Mouse (Mus musculus) megakaryocyte, adult 5-6 weeks (primary cell): Measurements from ENCODE around the gene Shld2. TPM values are rescaled to one million over a fixed set of nuclear protein-coding genes. Genes with fewer than 3 reads are reported as not detected.
A peak's percentile ranks its signal among the peaks of the same experiment; 100 is the strongest.

ENCODE experiments used
- ATAC-seq: 2 replicates; pipeline ENCODE4 v1.8.0; 2016; ENCODE audit warnings: mild to moderate bottlenecking, inconsistent platforms; ENCODE audit not compliant: poor library complexity, severe bottlenecking
- total RNA-seq, 2 experiments: library from RNA; stranded (forward) in 1 of 2; stranded (reverse) in 1 of 2; fragments of 153-499, 151-499 nt in 1 of 2; fragments of 221-1000, 200-1000 nt in 1 of 2; gene quantifications; 2 replicates each; pipeline versions ENCODE4 v1.2.3 to v1.2.4; 2015 to 2017

Gene Shld2
- total RNA-seq (2015) = 11.5 and 13.4 TPM in 2 replicates
- total RNA-seq (2017) = 12.9 and 14.6 TPM in 2 replicates

DNA sequence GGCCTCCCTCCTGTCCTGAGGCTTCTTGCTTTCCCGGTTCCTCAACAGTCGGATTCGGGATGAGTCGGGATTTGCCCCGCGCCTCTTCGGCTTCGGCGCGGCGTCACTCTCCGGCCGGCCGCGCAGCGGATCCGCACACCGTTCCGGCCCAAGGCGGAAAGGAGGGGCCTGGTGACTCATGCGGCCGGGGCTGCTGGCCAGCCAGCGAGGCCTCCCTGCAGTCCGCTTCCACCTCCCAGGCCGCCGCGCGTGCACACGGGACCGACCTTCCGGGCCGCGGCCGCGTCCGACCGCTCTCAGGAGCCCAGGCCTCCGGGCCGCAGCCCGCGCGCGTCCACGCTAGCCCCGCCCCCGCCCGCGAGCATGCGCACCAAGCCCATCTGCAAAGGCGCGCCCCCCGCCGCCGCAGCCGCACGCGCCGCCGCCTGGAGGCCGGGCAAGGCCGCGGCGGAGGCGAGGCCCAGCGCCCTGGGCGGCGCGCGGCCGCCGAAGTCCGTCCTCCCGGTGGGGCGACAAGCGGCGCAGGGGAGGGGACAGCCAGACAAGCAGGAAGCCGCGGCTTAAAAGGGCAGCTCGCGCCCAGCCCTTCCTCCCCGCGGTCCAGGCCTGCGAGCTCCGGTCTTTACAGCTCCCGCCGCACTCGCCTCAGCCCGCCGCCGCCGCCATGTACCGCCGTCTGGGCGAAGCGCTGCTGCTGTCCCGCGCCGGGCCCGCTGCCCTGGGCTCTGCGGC, at the start of gene Shld2, which contains the start of gene Glud1:
Gene Shld2 (minus strand): TSS at position 260 of the 732 bp plus-strand sequence.
Gene Glud1 (plus strand): TSS at position 494 of the 732 bp plus-strand sequence.
- peak; percentile 86 for ATAC-seq

DNA sequence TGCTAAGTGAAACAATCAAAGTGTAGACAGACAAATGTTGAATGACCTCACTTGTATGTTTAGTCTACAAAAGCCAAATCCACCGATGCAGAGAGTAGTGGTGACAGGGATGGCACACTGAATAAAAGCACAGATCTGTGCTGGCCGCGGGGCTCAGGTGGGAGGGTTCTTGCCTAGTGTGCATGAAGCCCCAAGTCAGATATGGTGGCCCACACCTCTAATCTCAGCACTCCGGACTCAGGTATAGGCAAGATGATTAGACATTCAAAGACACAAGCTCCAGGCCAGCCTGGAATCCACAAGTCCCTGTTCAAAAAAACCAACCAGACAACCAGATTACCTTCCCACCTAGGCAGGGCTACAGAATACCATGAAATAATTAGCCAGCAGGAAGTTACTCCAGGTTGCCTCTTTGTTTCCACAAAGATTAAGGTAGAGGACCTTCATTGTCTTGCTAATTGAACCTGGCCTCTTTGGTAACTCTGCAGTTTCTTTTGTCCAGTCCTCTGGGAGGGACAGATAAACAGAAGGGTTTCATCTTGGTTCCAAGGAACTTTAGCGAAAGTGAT, 49.5 kb upstream of the Shld2 start:
- ATAC-seq = no peak

DNA sequence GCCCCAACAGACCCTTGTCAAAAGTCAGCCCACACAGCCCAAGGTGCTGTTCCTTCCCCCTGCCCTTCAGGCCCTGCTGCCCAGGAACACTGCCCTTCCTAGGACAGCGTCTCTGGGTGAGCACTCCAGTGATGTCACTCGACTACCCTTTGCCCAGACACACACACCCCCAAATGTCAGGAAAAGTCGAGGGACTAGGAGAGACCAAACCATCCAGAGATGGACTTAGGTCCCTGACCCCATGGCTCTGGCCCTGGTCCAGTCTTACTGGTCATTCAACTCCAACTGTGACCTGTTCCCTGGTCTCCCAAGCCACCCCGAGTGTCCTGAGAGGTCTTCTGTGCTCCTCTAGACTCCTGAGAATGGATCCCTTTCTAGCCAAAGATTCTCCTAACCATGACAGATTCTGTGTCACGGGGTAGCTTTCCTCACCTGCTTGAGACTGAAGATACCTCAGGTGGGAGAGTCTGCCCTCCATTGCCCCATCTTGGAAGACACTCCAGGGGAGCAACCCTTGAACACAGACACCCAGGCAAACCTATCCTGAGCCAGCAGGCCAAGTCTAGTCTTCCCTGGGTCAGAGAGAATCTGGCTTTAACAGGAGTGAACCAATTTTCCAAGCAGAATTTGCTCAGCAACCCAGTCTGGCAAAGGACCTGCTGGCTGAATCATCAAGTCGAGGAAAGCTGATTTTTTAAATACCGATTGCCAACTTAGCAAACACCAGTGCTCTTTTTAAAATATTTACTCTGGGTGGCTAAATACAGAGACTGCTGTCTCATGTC, 47.6 kb upstream of the Shld2 start:
- no peak for ATAC-seq

DNA sequence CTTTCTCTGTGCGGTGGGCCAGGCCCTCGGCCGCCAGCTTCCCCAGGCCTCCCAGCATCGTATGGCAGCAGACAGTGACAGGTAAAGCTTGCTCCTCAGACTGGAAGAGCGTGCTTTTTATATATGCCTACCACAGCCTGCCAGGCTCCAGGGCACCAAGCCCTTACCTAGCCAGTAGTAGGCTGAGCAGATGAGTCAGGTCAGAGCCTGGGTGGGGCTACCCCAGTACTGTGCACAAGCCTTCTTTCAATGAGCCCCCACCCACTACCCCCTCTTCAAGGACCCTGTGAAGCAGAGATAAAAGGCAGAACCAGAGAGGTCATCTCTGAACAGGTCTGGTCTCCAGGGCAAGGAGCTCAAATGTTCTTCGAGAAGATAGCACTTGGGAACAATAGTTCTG, 45.0 kb upstream of the Shld2 start, which contains the start of gene Fam25c:
Gene Fam25c (minus strand): TSS at position 133 of the 400 bp plus-strand sequence.
- no peak for ATAC-seq

DNA sequence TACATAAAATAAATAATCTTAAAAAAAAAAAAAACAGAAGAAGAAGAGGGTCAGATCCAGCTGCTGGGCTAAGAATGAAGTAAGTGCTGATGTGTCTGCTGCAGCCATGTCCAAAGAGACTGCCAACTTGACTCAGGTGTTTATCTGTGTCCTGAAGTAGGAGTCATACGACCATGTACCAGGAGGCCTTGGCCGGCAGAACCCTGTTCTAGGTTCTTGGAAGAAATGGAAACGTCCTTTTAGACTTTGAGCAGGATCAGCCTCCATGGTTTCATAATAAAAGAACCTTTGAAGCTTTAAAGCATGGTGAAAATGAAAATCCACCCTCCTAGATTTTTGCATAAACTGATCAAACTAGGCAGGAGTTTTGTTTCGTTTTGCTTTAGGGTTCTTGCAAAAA, 44.2 kb upstream of the Shld2 start:
- ATAC-seq = no peak

DNA sequence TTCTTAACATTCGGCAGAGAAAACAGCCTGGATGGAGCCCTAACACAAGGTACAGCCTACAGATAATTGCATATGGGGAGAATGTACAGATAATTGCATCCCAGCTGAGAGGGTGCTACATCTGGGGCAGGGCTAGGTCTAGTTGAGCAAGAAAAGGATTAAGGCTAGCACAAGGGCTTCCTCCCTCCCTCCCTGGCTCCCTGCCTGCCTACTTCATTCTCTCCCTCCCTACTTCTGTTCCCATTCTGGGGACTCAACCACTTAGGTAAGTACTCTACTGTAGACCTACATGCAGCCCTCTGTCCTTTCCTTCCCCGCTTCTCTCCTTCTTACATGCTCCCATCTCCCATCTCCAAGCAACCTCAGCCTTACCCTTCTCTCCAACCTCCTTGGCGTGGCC, 43.0 kb upstream of the Shld2 start:
- no peak for ATAC-seq

DNA sequence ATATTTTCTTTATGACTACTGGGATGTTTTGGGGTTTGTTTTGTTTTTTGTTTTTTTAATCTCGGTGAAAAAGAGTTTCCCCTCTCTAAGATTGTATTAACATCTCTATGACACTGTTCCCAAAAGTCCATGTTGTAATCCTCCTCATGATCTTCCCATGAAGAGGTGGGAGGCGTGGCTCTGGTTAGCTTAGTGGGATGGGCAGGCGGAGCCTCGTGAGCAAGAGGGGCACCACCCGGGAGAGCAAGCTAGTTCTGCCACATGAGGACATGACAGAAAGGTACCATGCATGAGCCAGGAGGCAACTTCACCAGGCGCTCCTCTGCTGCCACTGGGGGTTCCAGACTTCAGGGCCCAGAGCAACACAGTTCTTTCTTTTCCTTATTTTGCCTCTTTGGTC, 42.2 kb upstream of the Shld2 start:
- no peak for ATAC-seq

DNA sequence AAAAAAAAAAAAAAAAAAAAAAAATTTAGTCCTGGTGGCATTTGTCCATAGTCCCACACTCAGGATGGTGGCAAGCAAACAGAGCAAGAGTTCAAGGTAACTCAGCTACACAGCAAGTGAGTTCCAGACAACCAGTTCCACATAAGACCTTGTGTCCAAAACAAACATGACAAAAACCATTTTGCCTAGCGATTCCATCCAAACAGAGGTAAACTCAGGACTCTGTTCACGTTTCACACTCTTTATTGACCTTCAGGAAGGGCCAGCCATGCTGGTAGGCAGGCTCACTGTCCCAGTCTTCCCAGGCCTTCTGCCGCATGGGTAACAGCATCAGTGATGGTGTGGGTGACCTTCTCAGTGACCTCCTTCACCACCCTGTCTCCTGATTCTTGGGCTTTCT, 41.4 kb upstream of the Shld2 start:
- ATAC-seq = no peak

DNA sequence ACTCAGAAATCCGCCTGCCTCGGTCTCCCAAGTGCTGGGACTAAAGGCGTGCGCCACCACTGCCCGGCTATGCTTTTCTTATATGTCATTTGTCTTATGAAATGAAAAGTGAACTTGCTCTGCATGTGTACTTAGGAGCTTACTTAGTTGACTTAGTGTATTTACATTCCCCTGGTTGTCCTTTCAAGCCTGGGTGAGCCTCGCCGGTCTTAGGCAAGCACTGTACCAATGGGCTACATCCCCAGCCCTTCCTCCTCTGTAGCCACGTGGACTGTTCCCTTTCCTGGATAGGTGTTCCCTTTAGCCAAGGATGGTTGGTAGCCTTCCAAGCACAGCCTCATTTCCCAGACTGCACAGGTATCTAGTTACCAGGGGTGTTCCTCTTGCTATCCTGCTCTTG, 38.7 kb upstream of the Shld2 start:
- no peak for ATAC-seq

DNA sequence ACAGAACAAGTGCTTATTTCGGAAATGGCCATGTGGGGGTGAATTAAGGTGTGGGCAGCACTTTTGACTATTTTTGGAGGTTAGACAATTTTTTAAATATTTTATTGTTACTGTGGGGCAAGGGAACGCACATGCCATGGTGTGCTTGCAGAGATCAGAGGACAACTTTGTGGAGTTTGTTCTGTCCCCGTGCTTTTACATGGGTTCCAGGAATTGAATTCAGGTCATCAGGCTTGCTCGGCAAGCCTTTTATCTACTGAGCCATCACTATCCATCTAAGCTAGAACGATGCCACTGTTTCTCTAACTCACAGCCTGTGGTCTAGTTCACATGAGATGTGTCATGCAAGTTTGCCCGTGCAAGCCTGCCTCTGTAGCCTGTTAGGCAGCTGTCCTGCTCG, 38.0 kb upstream of the Shld2 start:
- no peak for ATAC-seq

DNA sequence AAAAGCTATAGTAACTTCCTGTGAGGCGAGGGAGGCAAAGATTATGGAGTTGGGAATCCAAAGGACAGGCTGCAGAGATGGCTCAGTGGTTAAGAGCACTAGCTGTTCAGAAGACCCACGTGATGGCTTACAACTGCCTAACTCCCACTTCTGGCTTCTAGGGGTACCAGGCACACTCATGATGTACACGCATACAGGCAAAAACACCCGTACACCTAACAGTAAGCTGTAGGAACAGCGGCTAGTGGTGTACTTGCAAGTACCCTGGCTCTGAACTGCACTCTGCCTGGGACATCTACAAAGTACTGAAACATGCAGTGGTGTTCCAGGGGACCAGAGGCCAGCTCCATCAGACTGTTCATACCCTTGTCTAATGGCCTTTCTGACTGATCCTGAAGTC, 36.8 kb upstream of the Shld2 start:
- no peak for ATAC-seq

DNA sequence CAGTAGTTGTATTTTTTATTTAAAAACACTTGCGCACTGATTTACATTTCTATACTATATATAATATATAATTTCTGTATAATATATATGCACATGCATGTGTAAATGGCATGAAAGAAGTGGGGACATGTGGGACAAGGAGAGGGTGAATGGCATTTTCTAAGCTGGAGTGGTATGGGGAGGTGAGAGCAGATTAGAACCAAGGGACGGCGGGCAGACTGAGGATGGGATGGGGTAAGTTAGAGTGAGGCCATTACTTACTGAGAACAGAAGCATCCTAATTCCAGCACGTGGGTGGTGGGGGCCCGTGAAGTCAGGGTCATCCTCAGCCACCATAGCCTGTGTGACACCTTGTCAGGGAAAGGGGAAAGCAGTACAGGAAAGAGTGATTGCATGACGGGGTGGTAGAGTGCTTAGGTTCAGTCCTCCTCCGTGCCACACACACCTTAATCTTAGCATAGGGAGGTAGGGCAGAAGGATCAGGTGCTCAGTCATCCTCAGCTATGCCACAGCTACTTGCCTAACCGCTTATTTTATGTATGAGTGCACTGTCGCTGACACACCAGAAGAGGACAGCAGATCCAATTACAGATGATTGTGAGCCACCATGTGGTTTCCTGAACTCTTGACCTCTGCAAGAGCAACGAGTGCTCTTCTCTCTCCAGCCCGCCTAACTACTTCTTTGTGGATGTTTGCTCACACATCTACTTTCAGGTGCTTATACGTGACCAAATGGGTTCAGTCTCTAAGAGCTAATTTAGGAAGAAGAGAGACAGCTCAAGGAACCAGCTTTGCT, 35.7 kb upstream of the Shld2 start:
- no peak for ATAC-seq

DNA sequence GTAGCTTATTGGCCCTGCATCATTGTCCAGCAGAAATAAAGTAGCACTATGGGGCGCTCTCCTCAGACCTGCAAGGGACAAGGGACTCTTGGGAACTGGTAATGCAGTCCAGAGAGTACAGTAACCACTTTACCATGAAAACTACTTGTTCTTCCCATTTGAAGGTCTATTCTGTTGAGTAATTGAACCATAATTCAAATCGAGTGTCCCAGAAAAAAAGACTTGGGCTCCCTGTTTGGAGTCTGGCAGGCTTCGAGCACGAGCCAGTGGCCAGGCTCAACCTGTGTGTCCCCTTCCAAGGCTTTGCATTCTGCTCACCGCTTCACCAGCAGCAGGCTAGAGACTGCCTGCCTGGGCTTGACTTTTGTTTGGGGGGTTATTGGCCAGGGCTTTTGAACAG, 34.1 kb upstream of the Shld2 start:
- no peak for ATAC-seq

DNA sequence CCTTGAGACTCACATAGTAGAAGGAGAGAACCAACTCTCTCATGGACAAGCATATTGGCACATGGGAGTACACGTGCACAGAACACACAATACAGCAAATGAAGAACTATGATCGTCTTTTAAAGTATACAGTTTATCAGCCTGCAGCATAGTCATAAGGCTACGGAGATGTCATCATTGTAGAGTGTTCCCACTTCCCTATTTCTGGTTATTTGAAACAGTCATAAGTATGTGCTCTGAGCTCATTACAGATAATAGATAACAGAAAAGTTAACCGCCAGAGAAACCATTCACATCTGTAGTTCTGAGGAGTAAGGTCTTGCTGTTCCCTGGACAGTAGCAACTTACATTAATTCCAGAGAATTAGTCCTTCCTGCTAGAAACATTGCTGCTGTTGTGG, 32.8 kb upstream of the Shld2 start:
- ATAC-seq = peak; percentile 92

DNA sequence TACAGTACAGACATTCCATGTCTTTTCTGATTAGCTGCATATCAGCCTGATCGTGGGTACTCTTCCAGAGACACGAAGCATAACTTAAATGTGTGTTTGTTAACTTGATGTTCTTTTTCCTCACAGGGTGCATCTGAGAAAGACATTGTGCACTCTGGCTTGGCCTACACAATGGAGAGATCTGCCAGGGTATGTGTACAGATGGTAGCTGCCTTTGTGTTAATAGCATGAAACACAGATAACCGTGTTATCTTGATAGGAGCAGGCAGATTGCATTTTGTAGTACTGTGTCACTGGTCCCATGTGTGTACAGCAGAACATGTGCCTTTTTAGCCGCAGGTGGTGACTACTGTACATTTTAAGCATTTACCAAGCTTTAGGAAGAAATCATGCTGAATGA, 31.7 kb upstream of the Shld2 start:
- ATAC-seq = no peak

DNA sequence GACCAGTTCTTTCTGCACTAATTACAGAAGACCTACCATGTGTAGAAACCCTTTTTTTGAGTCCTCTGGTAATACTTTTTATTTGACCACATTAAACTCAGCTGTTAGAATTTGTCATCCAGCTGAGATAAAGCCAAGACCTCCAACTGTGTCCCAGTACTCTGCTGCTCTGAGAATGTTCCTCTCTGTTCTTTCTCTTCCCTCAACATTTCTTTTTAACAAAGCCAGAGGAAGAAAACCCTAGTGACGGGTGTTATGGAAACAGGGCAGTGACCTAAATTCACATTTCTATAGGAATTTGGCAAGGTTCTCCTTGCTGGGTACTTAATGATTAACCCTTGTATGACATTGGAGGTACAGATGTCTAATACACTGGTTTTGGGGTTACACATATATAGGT, 29.2 kb upstream of the Shld2 start:
- no peak for ATAC-seq

DNA sequence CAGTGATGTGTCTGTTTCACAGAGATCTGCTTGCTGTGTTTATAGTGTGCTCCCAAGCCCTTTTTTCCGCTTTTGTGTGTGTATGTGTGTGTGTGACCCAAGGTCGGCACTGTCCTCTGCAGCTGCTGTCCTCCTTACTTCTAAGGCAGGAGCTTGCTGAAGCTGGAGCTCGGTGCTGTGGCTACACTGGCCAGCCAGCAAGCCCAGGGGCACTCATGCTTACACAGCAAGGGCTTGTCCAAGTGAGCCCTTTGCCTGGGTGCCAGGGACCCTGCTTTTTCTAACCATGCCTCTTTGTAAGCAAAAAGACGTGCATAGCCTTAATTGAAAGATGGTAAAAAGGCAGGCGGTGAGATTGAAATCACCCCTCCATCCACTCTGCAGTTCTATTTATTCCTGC, 22.2 kb upstream of the Shld2 start:
- ATAC-seq = no peak

DNA sequence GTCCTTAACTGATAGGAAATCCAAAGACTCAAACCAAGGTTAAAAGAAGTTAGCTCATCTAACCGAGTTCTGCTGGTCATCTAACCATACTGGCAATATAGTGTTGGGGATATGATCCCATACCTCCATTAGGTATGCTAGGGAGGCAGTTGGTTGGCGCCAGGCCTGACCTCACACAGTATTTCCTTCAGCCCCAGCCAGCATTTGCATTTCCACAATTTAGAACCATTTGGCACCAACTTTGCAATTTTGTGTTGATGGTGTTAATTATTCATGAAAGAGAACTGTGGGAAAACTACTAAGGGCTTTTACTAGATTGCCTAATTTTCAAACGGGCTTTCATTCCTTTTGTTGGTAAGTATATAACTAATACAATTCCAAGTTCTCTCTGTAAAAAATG, 21.6 kb upstream of the Shld2 start:
- no peak for ATAC-seq

DNA sequence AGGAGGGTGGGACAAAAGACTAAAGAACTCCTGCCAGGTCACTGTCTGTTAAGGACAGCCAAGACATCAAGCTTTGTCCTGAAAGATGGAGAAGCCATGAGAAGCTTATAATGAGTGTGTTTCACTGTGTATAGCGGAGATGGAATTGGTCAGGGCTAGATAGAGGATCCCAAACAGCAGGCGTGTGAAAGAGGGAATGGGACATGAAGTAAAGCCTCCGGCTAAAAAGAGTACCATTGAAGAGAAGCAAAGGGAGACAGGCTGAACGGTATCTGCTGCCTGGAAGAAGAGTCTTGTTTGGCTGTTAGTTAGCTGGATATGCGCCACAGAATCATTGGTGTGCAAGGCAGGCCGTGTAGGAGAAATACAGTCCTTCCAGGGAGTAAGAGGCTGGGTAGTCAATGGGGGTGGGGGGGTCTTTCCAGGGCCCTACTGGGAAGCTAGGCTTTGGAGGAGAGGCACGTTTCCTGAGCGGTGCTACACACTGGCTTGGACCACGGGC, 20.4 kb upstream of the Shld2 start:
- no peak for ATAC-seq

DNA sequence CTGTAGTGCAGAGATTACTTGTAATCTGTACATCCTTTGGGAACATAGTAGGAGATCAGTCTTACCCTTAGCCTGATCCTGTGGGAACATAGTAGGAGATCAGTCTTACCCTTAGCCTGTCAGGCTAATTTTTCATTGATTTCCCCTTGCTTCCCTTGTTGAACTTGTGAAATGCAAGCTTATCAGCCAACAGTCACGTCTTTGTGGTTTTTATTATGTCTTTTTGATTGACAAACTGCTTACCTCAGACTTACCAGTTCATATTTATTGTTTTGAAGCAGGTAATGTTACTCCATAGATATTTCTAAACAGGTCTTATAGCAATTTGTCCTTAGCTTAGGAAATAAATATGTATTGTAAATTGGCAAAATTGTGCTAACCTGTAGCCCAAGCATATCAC, 17.3 kb upstream of the Shld2 start:
- ATAC-seq = no peak

DNA sequence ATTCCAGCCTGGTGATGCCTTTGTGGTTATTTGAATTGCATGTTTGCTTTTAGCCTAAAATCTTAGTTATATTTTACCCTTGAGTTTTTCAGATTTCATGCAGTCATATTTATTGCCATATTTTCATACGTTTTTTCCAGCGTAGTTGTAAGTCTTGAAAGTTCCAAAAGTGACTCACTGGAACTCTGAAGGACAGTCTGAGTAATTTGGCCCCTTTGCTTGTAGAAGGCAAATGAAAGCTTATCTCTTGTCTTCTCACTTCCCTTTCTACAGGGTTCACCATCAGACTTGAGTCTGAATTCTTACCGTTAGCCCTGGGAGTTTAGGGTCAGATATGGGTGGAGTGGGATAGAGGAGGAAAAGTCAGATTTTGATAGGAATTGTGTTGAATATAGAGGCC, 16.3 kb upstream of the Shld2 start:
- no peak for ATAC-seq
